Mouse (Mus musculus) spleen, adult 2 months (tissue): ENCODE data around the gene Gm2897.
"Not testable (repeated sequence)": the region's sequence is repeated elsewhere in the genome, so short reads cannot be mapped to it uniquely, and the experiment has no call there.

Source experiments
- CTCF ChIP-seq: fragments of 200-500 bp; IDR thresholded peaks from 2 replicates; pipeline ENCODE4 v1.5.1; 2011; ENCODE audit warnings: mild to moderate bottlenecking, inconsistent platforms; ENCODE audit not compliant: insufficient read depth, insufficient read length, insufficient replicate concordance; ENCODE audit errors: extremely low read depth
- POLR2A ChIP-seq: fragments of 200-500 bp; IDR thresholded peaks from 2 replicates; pipeline ENCODE4 v1.6.1; 2011; ENCODE audit warnings: low read depth, low read length, inconsistent platforms

- not testable (repeated sequence) for TF ChIP-seq CTCF, POLR2A
Observed at GRCm38 (mm10) chr14:3116051-3116450, 67.0 kb downstream of the Gm2897 start.
